Mouse (Mus musculus) heart, postnatal 0 days (tissue): ENCODE data around the gene Pi4k2b. TPM values are rescaled to one million over a fixed set of nuclear protein-coding genes. Genes with fewer than 3 reads are reported as not detected.

Experiments used
- ATAC-seq: fragments of 200-750 bp; cut with Nextera tagmentation; 2 replicates; pipeline ENCODE4 v1.8.0; 2017; ENCODE audit warnings: low read depth, moderate number of reproducible peaks, moderate library complexity; ENCODE audit not compliant: insufficient read depth
- DNase-seq: peaks from one replicate; pipeline ENCODE4 v3.0.0-alpha.2; 2016; ENCODE audit warnings: low spot score
- H3K27ac ChIP-seq: fragments of 300-500 bp; sonication (generic); 2 replicates; pipeline ENCODE4 v1.5.1; 2014; ENCODE audit warnings: low read depth, mild to moderate bottlenecking
- H3K27me3 ChIP-seq: fragments of 300-500 bp; sonication (generic); 2 replicates; pipeline ENCODE4 v1.6.1; 2014; ENCODE audit warnings: low read length, mixed read lengths; ENCODE audit not compliant: control insufficient read depth, insufficient read depth
- H3K36me3 ChIP-seq: fragments of 300-500 bp; sonication (generic); replicated peaks from 2 replicates; pipeline ENCODE4 v1.6.1; 2014; ENCODE audit warnings: low read length, mixed read lengths; ENCODE audit not compliant: control insufficient read depth, insufficient read depth
- H3K4me1 ChIP-seq: fragments of 300-500 bp; sonication (generic); 2 replicates; pipeline ENCODE4 v1.6.1; 2014; ENCODE audit warnings: antibody characterized with exemption; ENCODE audit not compliant: control insufficient read depth, insufficient read depth
- H3K4me2 ChIP-seq: fragments of 300-500 bp; sonication (generic); 2 replicates; pipeline ENCODE4 v1.6.1; 2014; ENCODE audit warnings: low read depth, mild to moderate bottlenecking, low read length, moderate library complexity
- H3K4me3 ChIP-seq: fragments of 300-500 bp; sonication (generic); 2 replicates; pipeline ENCODE4 v1.5.1; 2014; ENCODE audit warnings: low read depth, low read length
- H3K9ac ChIP-seq: fragments of 300-500 bp; sonication (generic); replicated peaks from 2 replicates; pipeline ENCODE4 v1.6.1; 2014; ENCODE audit warnings: low read depth, low read length, mixed read lengths
- H3K9me3 ChIP-seq: fragments of 300-500 bp; sonication (generic); replicated peaks from 2 replicates; pipeline ENCODE4 v1.6.1; 2016; ENCODE audit warnings: low read length; ENCODE audit not compliant: control insufficient read depth
- CTCF ChIP-seq: IDR thresholded peaks from 2 replicates; pipeline ENCODE4 v1.5.1; 2016; ENCODE audit warnings: antibody characterized with exemption, control low read depth, low read depth
- EP300 ChIP-seq: IDR thresholded peaks from 2 replicates; pipeline ENCODE4 v1.6.1; 2016; ENCODE audit warnings: antibody characterized with exemption, low read depth
- whole genome bisulfite sequencing: fragments of 180-500 bp; shearing (Covaris S2); extraction: QIAGEN DNeasy Blood & Tissue Kit; methylation state at CpG from one replicate; pipeline ENCODE4 v1.1.7; 2014; 5-methylcytosine and 5-hydroxymethylcytosine counted together
- polyA plus RNA-seq: library from polyadenylated mRNA; unstranded; fragments of >200 nt; fragmentation: Nextera tagmentation; extraction: Ambion mirVana; gene quantifications from 2 replicates; pipeline ENCODE4 v1.2.1, GENCODE M21; 2015
- total RNA-seq: library from RNA; depleted of rRNA; stranded (reverse); fragments of >200 nt; gene quantifications from 2 replicates; pipeline ENCODE4 v1.2.3, GENCODE M21; 2014; ENCODE audit warnings: low replicate concordance

Gene Pi4k2b
- total and polyA plus RNA-seq, 2 experiments from 2014 or later: 1.7 to 3.0 TPM

GRCm38 (mm10) chr5:52782523-52783250 is 41.3 kb downstream of the Pi4k2b start:
- H3K27ac ChIP-seq: peak overlapping the region; percentile 89

GRCm38 (mm10) chr5:52783251-52783620 is 41.9 kb downstream of the Pi4k2b start:
- Histone ChIP-seq H3K36me3 (peaks cover 26% of the 10 kb centered on the region; the same call in 1 of the 2 replicates), H3K4me2 (peak overlapping the region; percentile 69), H3K4me1 (peaks cover 6% of the 10 kb centered on the region; the same call in 1 of the 2 replicates), H3K9me3 (no peaks in the 10 kb centered on the region), H3K4me3 (peak overlapping the region; percentile 98), H3K27ac (peak overlapping the region; percentile 89), H3K9ac (peak overlapping the region; percentile 81), H3K27me3 (no peaks in the 10 kb centered on the region)
- ATAC-seq (peak; percentile 50), DNase-seq (peak; percentile 7)
- no peak for TF ChIP-seq EP300
- TF ChIP-seq CTCF: no peak
- 1% methylated on average over 9 of the region's 9 CpGs for WGBS

More at GRCm38 (mm10) chr5:52782523-52783250, 41.3 kb downstream of the Pi4k2b start:
- H3K36me3 ChIP-seq: peaks cover 21% of the 10 kb centered on the region; the same call in 1 of the 2 replicates
- ATAC-seq (peak; percentile 94), DNase-seq (peak; percentile 84)
- WGBS: 5% methylated on average over 37 of the region's 37 CpGs
- H3K4me1 ChIP-seq: peaks cover 6% of the 10 kb centered on the region; the same call in 1 of the 2 replicates
- no peaks in the 10 kb centered on the region for H3K9me3 ChIP-seq
- H3K27me3 ChIP-seq: no peaks in the 10 kb centered on the region
- TF ChIP-seq EP300: peak; percentile 44; the same call in 1 of the 2 replicates
- peak; percentile 68 for TF ChIP-seq CTCF
- peak overlapping the region; percentile 81 for H3K9ac ChIP-seq
- peak overlapping the region; percentile 69 for H3K4me2 ChIP-seq
- H3K4me3 ChIP-seq: peak overlapping the region; percentile 98

- Histone ChIP-seq H3K36me3 (peaks cover 32% of the 10 kb centered on the region; the same call in 1 of the 2 replicates), H3K27ac (no peak overlapping the region), H3K4me3 (no peak overlapping the region), H3K27me3 (no peaks in the 10 kb centered on the region), H3K4me1 (peaks cover 6% of the 10 kb centered on the region; the same call in 1 of the 2 replicates), H3K4me2 (peak overlapping the region; percentile 69; the same call in 1 of the 2 replicates), H3K9me3 (no peaks in the 10 kb centered on the region), H3K9ac (no peak overlapping the region)
- 76% methylated on average over 2 of the region's 2 CpGs for WGBS
- ATAC-seq (no peak), DNase-seq (no peak)
- TF ChIP-seq EP300 (no peak), CTCF (no peak)
Measured at GRCm38 (mm10) chr5:52783957-52784356, 42.6 kb downstream of the Pi4k2b start.

GRCm38 (mm10) chr5:52786556-52787322 is 45.4 kb downstream of the Pi4k2b start:
- no peak overlapping the region for H3K4me2 ChIP-seq
- TF ChIP-seq EP300 (no peak), CTCF (no peak)
- H3K9me3 ChIP-seq: no peaks in the 10 kb centered on the region
- no peak for DNase-seq
- H3K27ac ChIP-seq: no peak overlapping the region
- H3K9ac ChIP-seq: no peak overlapping the region
- peaks cover 32% of the 10 kb centered on the region for H3K36me3 ChIP-seq
- H3K27me3 ChIP-seq: no peaks in the 10 kb centered on the region
- H3K4me1 ChIP-seq: peaks cover 6% of the 10 kb centered on the region; the same call in 1 of the 2 replicates
- no peak for ATAC-seq
- 68% methylated on average over 7 of the region's 7 CpGs for WGBS
- H3K4me3 ChIP-seq: no peak overlapping the region

- ATAC-seq: no peak
- WGBS: 90% methylated on average over 9 of the region's 9 CpGs
Measured at GRCm38 (mm10) chr5:52793230-52793629, 51.9 kb downstream of the Pi4k2b start.

More at GRCm38 (mm10) chr5:52793230-52793629, 51.9 kb downstream of the Pi4k2b start:
- Histone ChIP-seq H3K4me2 (no peak overlapping the region), H3K4me3 (no peak overlapping the region), H3K27ac (no peak overlapping the region), H3K36me3 (peaks cover 31% of the 10 kb centered on the region), H3K27me3 (no peaks in the 10 kb centered on the region), H3K9ac (no peak overlapping the region), H3K4me1 (no peaks in the 10 kb centered on the region), H3K9me3 (no peaks in the 10 kb centered on the region)
- TF ChIP-seq CTCF: no peak
- no peak for TF ChIP-seq EP300
- DNase-seq: no peak
